Mouse (Mus musculus) MEL (cell line): Measurements from ENCODE around the gene Endou.

Source experiments
- CTCF ChIP-seq, 3 experiments: IDR thresholded peaks in 2 of 3; conservative IDR thresholded peaks in 1 of 3; 2 replicates each; pipeline ENCODE4 v1.5.1; 2011 to 2012; ENCODE audit warnings: low read length in 3 of 3, low read depth in 2 of 3, mild to moderate bottlenecking in 2 of 3, improper control_type of control experiment in 1 of 3, inconsistent platforms in 1 of 3, mixed read lengths in 1 of 3, moderate library complexity in 1 of 3; ENCODE audit not compliant: control insufficient read depth in 1 of 3, insufficient read depth in 1 of 3, poor library complexity in 1 of 3, severe bottlenecking in 1 of 3
- E2F4 ChIP-seq: IDR thresholded peaks from 2 replicates; pipeline ENCODE4 v1.6.1; 2011; ENCODE audit warnings: low read depth, low read length, improper control_type of control experiment, borderline replicate concordance
- MEF2A ChIP-seq: IDR thresholded peaks from 2 replicates; pipeline ENCODE4 v1.6.1; 2014; ENCODE audit warnings: low read depth, mild to moderate bottlenecking, inconsistent platforms, low read length, improper control_type of control experiment; ENCODE audit not compliant: poor library complexity, insufficient replicate concordance, severe bottlenecking; ENCODE audit errors: extremely low read depth
- NELFE ChIP-seq: IDR thresholded peaks from 2 replicates; pipeline ENCODE4 v1.6.1; 2011; ENCODE audit warnings: low read depth, low read length, improper control_type of control experiment
- POLR2A ChIP-seq, 2 experiments: IDR thresholded peaks; 2 replicates each; pipeline ENCODE4 v1.6.1; 2011 to 2012; ENCODE audit warnings: low read length in 2 of 2, mild to moderate bottlenecking in 2 of 2, control low read depth in 1 of 2, improper control_type of control experiment in 1 of 2, low read depth in 1 of 2, moderate library complexity in 1 of 2; ENCODE audit not compliant: control insufficient read depth in 1 of 2, insufficient read depth in 1 of 2, poor library complexity in 1 of 2
- TBP ChIP-seq: IDR thresholded peaks from 2 replicates; pipeline ENCODE4 v1.8.0; 2011; ENCODE audit warnings: low read depth, low read length, improper control_type of control experiment
- USF1 ChIP-seq: IDR thresholded peaks from 2 replicates; pipeline ENCODE4 v1.6.1; 2014; ENCODE audit warnings: low read depth, mild to moderate bottlenecking, inconsistent platforms, low read length, improper control_type of control experiment, moderate library complexity
- USF2 ChIP-seq, 2 experiments: IDR thresholded peaks; 2 replicates each; pipeline ENCODE4 v1.6.1; 2011 to 2012; ENCODE audit warnings: improper control_type of control experiment in 2 of 2, low read length in 2 of 2, borderline replicate concordance in 1 of 2, inconsistent platforms in 1 of 2, low read depth in 1 of 2, mild to moderate bottlenecking in 1 of 2; ENCODE audit not compliant: insufficient read depth in 1 of 2
- ZC3H11A ChIP-seq: IDR thresholded peaks from 2 replicates; pipeline ENCODE4 v1.6.1; 2012; ENCODE audit warnings: low read depth, mild to moderate bottlenecking, inconsistent platforms, low read length, improper control_type of control experiment
- ZMIZ1 ChIP-seq: IDR thresholded peaks from 2 replicates; pipeline ENCODE4 v1.6.1; 2012; ENCODE audit warnings: low read depth, mild to moderate bottlenecking, inconsistent platforms, low read length, improper control_type of control experiment, moderate library complexity

GRCm38 (mm10) chr15:97670554-97670953 lies 60.6 kb downstream of the Endou start:
- TF ChIP-seq TBP: no peak
- no peak for TF ChIP-seq ZC3H11A
- TF ChIP-seq CTCF (IDR thresholded peaks at IDR 0.05 in 2 of 3, conservative IDR thresholded peaks at IDR 0.05 in 1 of 3; ENCODE audit: control insufficient read depth in 1 of 3, insufficient read depth in 1 of 3, low read depth in 2 of 3, low read length in 3 of 3, poor library complexity in 1 of 3, severe bottlenecking in 1 of 3): no peak
- TF ChIP-seq POLR2A (IDR thresholded peaks at IDR 0.05; ENCODE audit: control insufficient read depth in 1 of 2, insufficient read depth in 1 of 2, low read depth in 1 of 2, low read length in 2 of 2, poor library complexity in 1 of 2): no peak
- TF ChIP-seq NELFE: no peak
- TF ChIP-seq USF1: no peak
- TF ChIP-seq ZMIZ1: no peak
- no peak for TF ChIP-seq USF2 (IDR thresholded peaks at IDR 0.05; ENCODE audit: borderline replicate concordance in 1 of 2, insufficient read depth in 1 of 2, low read depth in 1 of 2, low read length in 2 of 2)
- TF ChIP-seq E2F4: no peak
- peak; percentile 38; the same call in 1 of the 2 replicates for TF ChIP-seq MEF2A
